Mouse (Mus musculus) liver, embryonic 16.5 days (tissue): ENCODE measurements around the gene Tcp11. TPM values are rescaled to one million over a fixed set of nuclear protein-coding genes. Genes with fewer than 3 reads are reported as not detected.
A peak's percentile ranks its signal among the peaks of the same experiment; 100 is the strongest.

Experiments
- ATAC-seq: fragments of 200-750 bp; cut with Nextera tagmentation; 2 replicates; pipeline ENCODE4 v1.8.0; 2017; ENCODE audit warnings: low read depth, mild to moderate bottlenecking, moderate number of reproducible peaks, moderate library complexity
- H3K27ac ChIP-seq: fragments of 300-500 bp; sonication (generic); 2 replicates; pipeline ENCODE4 v1.5.1; 2014; ENCODE audit warnings: mild to moderate bottlenecking, low read length
- H3K27me3 ChIP-seq: fragments of 300-500 bp; sonication (generic); 2 replicates; pipeline ENCODE4 v1.6.1; 2014; ENCODE audit warnings: low read depth, low read length, mixed read lengths; ENCODE audit not compliant: control insufficient read depth, insufficient read depth
- H3K36me3 ChIP-seq: fragments of 300-500 bp; sonication (generic); 2 replicates; pipeline ENCODE4 v1.6.1; 2014; ENCODE audit warnings: mild to moderate bottlenecking; ENCODE audit not compliant: control insufficient read depth, insufficient read depth
- H3K4me1 ChIP-seq: fragments of 300-500 bp; sonication (generic); 2 replicates; pipeline ENCODE4 v1.6.1; 2014; ENCODE audit warnings: low read depth, low read length, mixed read lengths; ENCODE audit not compliant: control insufficient read depth
- H3K4me2 ChIP-seq: fragments of 300-500 bp; sonication (generic); 2 replicates; pipeline ENCODE4 v1.6.1; 2014; ENCODE audit warnings: low read depth, low read length, mixed read lengths
- H3K4me3 ChIP-seq: fragments of 300-500 bp; sonication (generic); 2 replicates; pipeline ENCODE4 v1.5.1; 2014; ENCODE audit warnings: low read depth, mild to moderate bottlenecking, low read length
- H3K9ac ChIP-seq: fragments of 300-500 bp; sonication (generic); 2 replicates; pipeline ENCODE4 v1.6.1; 2014; ENCODE audit warnings: low read depth, low read length
- H3K9me3 ChIP-seq: fragments of 300-500 bp; sonication (generic); replicated peaks from 2 replicates; pipeline ENCODE4 v1.6.1; 2016; ENCODE audit warnings: low read length; ENCODE audit not compliant: control insufficient read depth
- WGBS: fragments of 180-500 bp; shearing (Covaris S2); extraction: QIAGEN DNeasy Blood & Tissue Kit; methylation state at CpG from one replicate; pipeline ENCODE4 v1.1.7; 2014; ENCODE audit not compliant: insufficient replicate concordance; 5-methylcytosine and 5-hydroxymethylcytosine counted together
- polyA plus RNA-seq: library from polyadenylated mRNA; unstranded; fragments of >200 nt; fragmentation: Nextera tagmentation; extraction: Ambion mirVana; gene quantifications from 2 replicates; pipeline ENCODE4 v1.2.1, GENCODE M21; 2015

Gene Tcp11
- polyA plus RNA-seq, 1 experiment from 2014 or later = 0.06 TPM

- Histone ChIP-seq H3K27ac (no peak overlapping the region), H3K9me3 (no peaks in the 10 kb centered on the region), H3K36me3 (no peaks in the 10 kb centered on the region), H3K9ac (no peak overlapping the region), H3K4me1 (peaks cover 22% of the 10 kb centered on the region), H3K4me3 (no peak overlapping the region), H3K27me3 (no peaks in the 10 kb centered on the region), H3K4me2 (no peak overlapping the region)
- WGBS = 76% methylated on average over 10 of the region's 10 CpGs
- no peak for ATAC-seq
Observed at GRCm38 (mm10) chr17:28030446-28030845, 50.0 kb downstream of the Tcp11 start.

GRCm38 (mm10) chr17:28029308-28029707, 51.1 kb downstream of the Tcp11 start:
- no peak for ATAC-seq
- Histone ChIP-seq H3K9me3 (no peaks in the 10 kb centered on the region), H3K9ac (no peak overlapping the region), H3K4me2 (no peak overlapping the region), H3K4me1 (peaks cover 28% of the 10 kb centered on the region), H3K4me3 (no peak overlapping the region), H3K27me3 (no peaks in the 10 kb centered on the region), H3K36me3 (no peaks in the 10 kb centered on the region), H3K27ac (0 out of 2 replicates have a peak overlapping the region, but pooled peaks have one; percentile 17)
- 28% methylated on average over 2 of the region's 2 CpGs for WGBS

GRCm38 (mm10) chr17:28028236-28028635, 52.2 kb downstream of the Tcp11 start:
- no peak overlapping the region for H3K9ac ChIP-seq
- H3K4me2 ChIP-seq = no peak overlapping the region
- H3K36me3 ChIP-seq = no peaks in the 10 kb centered on the region
- peaks cover 28% of the 10 kb centered on the region for H3K4me1 ChIP-seq
- ATAC-seq = no peak
- no peak overlapping the region for H3K4me3 ChIP-seq
- H3K9me3 ChIP-seq = no peaks in the 10 kb centered on the region
- 59% methylated on average over 10 of the region's 10 CpGs for WGBS
- H3K27me3 ChIP-seq = no peaks in the 10 kb centered on the region
- no peak overlapping the region for H3K27ac ChIP-seq

GRCm38 (mm10) chr17:28027197-28027596, 53.2 kb downstream of the Tcp11 start:
- Histone ChIP-seq H3K9ac (no peak overlapping the region), H3K4me3 (no peak overlapping the region), H3K9me3 (no peaks in the 10 kb centered on the region), H3K36me3 (no peaks in the 10 kb centered on the region), H3K27me3 (no peaks in the 10 kb centered on the region), H3K4me1 (peaks cover 28% of the 10 kb centered on the region), H3K4me2 (no peak overlapping the region), H3K27ac (no peak overlapping the region)
- ATAC-seq = no peak
- 64% methylated on average over 6 of the region's 6 CpGs for WGBS

GRCm38 (mm10) chr17:28026111-28026872, 54.1 kb downstream of the Tcp11 start:
- no peaks in the 10 kb centered on the region for H3K36me3 ChIP-seq
- H3K27me3 ChIP-seq = no peaks in the 10 kb centered on the region
- H3K4me2 ChIP-seq = peak overlapping the region; percentile 15; the same call in 1 of the 2 replicates
- peaks cover 24% of the 10 kb centered on the region for H3K4me1 ChIP-seq
- no peaks in the 10 kb centered on the region for H3K9me3 ChIP-seq
- ATAC-seq = peak; percentile 77
- WGBS = 56% methylated on average over 14 of the region's 14 CpGs
- peak overlapping the region; percentile 72 for H3K27ac ChIP-seq
- H3K4me3 ChIP-seq = no peak overlapping the region
- H3K9ac ChIP-seq = peak overlapping the region; percentile 21; the same call in 1 of the 2 replicates

GRCm38 (mm10) chr17:28025541-28025961, 54.9 kb downstream of the Tcp11 start:
- H3K36me3 ChIP-seq = no peaks in the 10 kb centered on the region
- H3K4me2 ChIP-seq = no peak overlapping the region
- H3K4me3 ChIP-seq = no peak overlapping the region
- no peaks in the 10 kb centered on the region for H3K27me3 ChIP-seq
- peaks cover 20% of the 10 kb centered on the region for H3K4me1 ChIP-seq
- H3K27ac ChIP-seq = peak overlapping the region; percentile 72
- 47% methylated on average over 5 of the region's 5 CpGs for WGBS
- H3K9me3 ChIP-seq = no peaks in the 10 kb centered on the region
- ATAC-seq = peak; percentile 53; the same call in 1 of the 2 replicates
- H3K9ac ChIP-seq = no peak overlapping the region

- 73% methylated on average over 22 of the region's 22 CpGs for WGBS
- Histone ChIP-seq H3K9me3 (no peaks in the 10 kb centered on the region), H3K36me3 (no peaks in the 10 kb centered on the region), H3K27me3 (no peaks in the 10 kb centered on the region), H3K27ac (no peak overlapping the region), H3K4me2 (no peak overlapping the region), H3K9ac (no peak overlapping the region), H3K4me3 (no peak overlapping the region), H3K4me1 (peaks cover 20% of the 10 kb centered on the region)
- no peak for ATAC-seq
Observed at GRCm38 (mm10) chr17:28022854-28023655, 57.4 kb downstream of the Tcp11 start.

GRCm38 (mm10) chr17:28021911-28022310, 58.5 kb downstream of the Tcp11 start:
- no peak overlapping the region for H3K27ac ChIP-seq
- 71% methylated on average over 10 of the region's 10 CpGs for WGBS
- H3K4me3 ChIP-seq = no peak overlapping the region
- no peaks in the 10 kb centered on the region for H3K9me3 ChIP-seq
- H3K4me2 ChIP-seq = no peak overlapping the region
- H3K4me1 ChIP-seq = peaks cover 22% of the 10 kb centered on the region
- H3K27me3 ChIP-seq = no peaks in the 10 kb centered on the region
- H3K36me3 ChIP-seq = no peaks in the 10 kb centered on the region
- H3K9ac ChIP-seq = no peak overlapping the region
- no peak for ATAC-seq
